Mouse (Mus musculus) retina, adult 2 months (tissue): ENCODE results near the gene Mbd6.
"Not testable (repeated sequence)": the region's sequence is repeated elsewhere in the genome, so short reads cannot be mapped to it uniquely, and the experiment has no call there.

Experiments
- DNase-seq: peaks from one replicate; pipeline ENCODE4 v3.0.0-alpha.2; 2012; ENCODE audit warnings: low read depth, low spot score

The Mbd6 gene

DNA sequence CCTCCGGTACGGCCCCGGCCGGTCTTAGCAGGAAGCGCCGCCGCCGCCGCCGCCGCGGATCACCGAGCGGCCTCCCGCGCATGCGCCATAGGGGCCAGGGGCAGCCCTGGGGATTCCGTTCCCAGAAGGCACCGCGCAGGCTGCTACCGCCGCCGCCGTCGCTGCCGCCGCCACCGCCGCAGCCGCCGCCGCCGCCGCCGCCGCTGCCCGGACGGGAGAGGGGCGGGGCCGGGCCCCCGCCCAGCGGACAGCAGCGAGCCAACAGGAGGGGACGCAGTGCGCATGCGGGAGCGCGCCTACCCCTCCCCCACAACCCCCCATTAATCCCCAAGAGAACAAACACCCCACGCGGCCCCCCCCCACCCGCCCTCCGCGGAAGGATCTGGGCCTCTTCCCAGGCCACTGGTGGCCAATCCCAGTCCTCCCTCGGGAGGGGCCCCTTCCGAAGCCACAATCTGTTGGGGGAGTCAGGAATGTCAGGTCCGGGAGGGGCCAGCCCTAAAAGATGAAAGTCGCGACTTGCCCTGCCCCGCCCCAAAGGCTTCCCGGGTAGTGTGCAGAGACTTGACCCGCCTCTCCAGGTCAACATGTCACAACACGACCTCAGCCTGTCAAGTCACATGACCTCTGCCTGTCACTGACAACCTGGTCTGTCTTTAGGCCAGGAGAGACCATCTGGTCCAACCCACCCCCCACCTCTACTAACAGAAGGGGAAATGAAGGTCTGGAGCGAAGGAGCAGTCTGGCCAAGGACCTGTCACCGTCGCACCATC, at the start of gene Mbd6:
TSS of gene Mbd6 (minus strand) at position 219 of the 773 bp plus-strand sequence.
- peak; percentile 89 for DNase-seq

DNA sequence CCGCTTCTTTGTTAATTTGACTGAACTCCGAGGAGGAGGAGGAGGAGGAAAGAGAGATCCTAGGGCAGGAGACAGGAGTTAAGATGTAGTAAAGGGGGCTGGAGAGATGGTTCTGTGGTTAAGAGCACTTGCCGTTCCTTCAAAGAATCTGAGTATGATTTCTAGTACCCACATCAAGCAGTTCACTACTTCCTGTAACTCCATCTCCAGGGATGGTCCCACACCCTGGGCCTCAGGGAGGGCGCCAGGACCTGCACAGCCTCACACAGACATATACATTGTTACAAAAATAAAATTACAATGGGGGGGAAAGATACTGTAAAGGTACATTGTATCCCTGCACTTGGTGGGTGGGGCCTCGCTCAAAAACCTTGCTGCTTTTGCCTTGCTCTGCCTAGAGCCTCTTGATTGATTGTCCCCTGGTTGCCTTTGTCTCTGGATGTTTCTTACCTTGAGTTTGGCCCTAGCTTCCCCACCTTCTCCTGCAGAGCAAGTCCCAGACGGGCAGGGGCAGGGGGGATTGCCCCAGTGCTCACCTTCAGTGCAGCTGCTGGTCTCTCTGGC, 48.8 kb upstream of the Mbd6 start:
- no peak for DNase-seq

DNA sequence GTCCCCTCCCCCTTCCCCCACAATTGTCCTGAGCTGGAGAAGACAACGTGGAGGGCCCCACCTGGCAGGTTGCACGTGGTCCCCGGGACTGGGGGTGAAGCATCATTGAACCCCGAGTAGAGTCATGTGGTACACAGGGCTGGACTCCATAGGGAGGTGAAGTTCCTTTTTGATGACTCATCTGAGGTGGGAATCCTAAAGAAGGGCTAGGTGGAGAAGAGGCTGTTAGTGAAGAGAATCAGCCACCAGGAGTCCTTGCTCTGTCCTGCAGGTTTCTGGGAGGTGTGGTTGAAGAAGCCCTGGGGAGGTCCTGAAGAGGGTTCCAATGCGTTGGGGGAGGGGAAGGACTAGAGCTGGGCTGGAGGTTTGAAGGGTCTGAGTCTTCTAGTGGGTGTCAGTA, 48.1 kb upstream of the Mbd6 start:
- no peak for DNase-seq

DNA sequence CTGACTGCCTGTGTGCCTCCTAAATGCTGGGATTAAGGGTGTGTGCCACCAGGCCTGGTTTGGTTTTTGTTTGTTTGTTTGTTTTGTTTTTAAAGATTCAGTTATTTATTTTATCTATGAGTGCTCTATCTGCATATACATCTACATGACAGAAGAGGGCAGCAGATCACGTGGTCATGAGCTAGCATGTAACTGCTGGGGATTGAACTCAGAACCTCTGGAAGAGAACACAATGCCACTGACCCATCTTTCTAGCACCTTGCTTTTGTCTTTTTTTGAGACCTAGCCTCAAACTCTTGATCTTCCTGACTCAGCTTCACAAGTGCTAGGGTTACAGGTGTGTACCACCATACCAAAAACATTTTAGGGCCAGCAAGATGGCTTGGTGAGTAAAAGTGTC, 46.5 kb upstream of the Mbd6 start:
- no peak for DNase-seq

DNA sequence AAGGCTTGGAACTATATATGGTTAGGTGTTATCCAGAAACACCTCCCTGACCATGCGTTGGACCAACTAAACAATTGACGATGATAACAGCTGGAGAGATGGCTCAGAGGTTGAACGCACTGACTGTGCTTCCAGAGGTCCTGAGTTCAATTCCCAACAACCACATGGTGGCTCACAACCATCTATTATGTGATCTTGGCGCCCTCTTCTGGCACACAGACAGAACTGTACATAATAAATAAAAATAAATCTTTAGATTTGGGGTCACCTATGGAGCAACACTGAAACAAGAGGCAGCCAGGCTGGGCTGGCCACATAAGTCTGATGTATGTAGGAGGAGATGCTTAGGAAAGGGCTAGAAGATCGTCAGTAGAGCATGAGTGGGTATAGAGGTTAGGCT, 44.3 kb upstream of the Mbd6 start:
- DNase-seq = no peak

DNA sequence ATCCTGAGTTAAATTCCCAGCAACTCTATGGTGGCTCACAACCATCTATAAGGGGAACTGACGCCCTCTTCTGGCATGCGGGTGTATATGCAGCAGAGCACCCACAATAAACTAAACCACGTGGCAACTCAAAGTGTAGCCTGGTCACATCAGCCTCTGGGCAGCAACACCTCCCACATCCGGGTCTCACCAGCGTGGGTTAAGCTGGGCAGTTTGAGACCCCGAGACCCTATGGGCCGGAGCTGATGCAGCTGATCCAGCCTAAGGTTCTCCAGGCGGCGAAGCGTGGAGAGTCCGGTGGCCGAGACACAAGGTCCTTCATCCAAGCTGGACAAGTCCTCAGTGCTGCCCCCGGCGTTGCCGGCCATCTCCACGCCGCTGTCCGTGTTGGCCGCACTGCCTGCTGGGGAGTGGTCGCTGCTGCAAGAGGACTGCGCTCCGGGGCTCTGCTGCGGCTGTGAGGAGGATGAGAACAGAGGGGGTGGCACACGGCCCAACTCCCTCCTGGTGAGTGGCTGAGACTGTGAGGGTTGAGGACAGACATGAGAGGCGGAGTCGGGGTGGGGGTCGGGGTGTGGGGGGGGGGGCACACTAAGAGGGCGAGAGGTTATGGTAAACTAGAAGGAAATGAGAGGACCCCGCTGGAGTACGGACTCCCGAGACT, 43.5 kb upstream of the Mbd6 start:
- DNase-seq = no peak

DNA sequence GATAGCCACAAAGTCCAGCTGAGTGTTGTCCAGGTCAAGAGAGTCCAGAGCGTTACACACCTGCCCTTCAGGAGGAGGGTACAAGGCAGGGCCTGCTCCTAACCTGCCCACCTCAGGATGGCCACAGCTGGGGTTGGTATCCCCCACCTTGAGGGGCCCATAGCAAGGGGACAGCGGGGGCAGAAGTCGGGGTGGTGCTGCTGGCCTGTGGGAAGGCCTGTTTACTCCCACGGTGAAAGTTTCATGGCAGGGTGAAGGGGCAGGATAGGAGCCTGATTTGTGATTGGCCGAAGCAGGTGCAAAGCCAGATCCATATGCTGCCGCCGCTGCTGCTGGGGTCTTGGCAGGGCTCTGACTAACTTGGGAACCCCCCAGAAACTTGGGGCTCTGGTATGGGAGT, 41.4 kb upstream of the Mbd6 start:
- no peak for DNase-seq

DNA sequence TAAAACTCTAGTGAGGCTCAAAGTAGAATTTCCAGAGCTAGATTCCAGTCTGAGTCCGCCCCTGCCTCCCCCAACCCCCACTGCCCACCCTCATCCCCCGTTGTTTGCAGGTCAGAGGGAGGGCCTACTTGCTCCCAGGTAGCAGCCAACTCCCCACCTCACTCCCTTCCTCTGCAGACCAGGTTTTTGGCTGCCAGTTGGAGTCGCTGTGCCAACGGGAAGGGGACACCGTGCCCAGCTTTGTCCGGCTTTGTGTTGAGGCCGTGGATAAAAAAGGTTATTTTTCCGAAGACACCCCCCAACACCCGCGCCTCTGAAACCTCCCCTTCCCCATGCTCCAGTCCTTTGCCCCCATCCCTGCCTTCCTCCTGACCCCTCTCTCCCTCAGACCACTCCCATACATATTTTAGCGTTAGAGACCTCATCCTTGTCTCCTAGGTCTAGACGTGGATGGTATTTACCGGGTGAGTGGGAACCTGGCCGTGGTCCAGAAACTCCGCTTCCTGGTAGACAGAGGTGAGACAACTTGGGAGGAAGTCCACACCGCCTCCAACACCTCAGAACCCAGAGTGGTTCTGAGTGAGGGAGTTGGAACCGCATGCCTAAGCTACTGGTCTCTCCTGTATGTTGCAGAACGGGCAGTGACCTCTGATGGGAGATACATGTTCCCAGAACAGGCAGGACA, 38.8 kb upstream of the Mbd6 start:
- DNase-seq = no peak

DNA sequence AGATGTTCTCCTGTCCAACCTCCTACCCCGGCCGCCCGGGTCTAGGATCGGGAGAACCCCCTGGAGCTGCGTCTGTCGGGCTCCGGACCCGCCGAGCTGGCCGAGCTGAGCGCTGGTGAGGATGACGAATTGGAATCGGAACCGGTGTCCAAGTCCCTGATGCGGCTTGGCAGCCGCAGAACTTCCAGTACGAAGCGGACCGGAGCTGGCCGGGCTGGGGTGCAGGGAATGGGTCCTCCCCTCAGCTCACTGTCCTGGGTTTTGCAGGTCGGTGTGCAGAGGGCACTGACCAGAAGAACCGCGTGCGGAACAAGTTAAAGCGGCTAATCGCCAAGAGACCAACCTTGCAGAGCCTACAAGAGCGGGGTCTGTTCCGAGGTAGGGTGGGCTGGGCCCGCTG, 38.0 kb upstream of the Mbd6 start:
- no peak for DNase-seq

DNA sequence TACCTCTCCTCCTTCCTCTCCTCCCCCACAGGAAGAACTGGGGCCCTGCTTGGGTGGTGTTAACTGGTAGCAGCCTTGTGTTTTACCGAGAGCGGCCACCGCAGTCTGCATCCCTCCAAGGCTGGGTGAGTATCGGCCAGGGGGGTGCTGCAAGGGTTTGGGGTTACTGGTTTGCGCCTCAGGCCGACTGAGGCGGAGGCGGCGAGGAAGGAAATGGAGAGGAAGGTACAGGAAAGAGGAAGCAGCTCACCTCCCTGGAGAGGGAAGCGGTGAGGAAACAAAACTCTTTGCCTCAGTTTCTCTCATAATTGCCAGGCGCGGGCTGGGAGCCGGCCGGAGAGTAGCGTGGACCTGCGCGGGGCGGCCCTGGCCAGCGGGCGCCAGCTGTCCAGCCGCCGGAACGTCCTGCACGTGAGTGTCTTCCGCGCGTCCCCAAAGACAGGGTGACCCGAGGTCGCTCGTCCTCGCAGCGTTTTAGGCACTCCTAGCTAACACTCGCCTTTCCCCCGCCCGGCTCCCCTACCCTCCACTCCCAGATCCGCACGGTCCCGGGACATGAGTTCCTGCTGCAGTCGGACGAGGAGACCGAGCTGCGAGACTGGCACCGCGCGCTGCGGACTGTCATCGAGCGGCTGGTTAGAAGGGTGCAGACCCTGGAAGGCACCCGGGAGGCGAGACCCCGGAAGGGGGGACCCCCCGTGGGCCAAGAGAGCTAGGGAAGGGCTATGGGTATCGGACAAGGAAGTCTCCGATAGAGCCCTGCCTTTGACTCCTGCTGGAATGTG, 37.4 kb upstream of the Mbd6 start:
- no peak for DNase-seq

DNA sequence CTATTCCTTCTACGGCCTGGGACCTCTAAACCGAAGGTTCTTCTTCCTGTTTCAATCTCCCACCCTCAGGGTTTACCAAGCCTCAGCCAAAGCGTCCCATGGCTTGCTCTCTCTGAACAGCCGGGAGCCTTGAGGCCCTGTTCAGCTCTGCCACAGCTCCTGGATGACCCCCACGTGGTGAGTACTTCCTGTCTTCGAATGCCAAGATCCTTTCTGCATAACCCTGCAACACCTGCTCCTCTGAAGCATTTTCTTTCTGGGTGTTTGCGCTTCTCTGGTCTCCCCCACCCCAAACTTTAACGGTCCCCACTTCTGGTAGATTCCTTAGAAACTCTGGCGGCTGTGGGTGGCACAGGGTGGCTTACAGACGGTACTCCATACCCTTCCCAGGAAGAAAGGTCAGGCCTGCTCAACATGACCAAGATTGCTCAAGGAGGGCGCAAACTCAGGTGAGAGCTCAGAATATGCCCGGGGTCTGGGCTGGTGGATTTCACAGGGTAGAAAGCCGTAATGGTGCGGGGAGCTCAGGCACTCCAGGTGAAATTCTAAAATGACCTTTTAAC, 36.7 kb upstream of the Mbd6 start:
- DNase-seq = no peak

DNA sequence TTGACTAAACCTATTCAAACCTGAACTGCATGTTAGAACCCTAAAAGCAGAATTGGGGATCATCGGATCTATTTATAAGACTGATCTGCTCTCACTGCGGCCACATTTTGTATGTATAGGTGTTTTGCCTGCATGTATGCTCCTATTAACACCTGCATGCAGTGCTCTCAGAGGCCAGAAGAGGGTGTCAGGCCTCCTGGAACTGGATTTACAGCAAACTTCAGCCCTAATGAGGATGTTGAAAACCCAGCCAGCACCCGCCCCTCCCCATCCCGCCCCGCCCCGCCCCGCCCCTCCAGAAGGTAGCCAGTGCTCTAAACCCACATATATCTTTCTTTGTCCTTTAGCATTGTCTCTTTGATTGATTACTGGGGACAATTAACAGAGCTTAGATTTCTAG, 35.7 kb upstream of the Mbd6 start:
- DNase-seq = no peak

DNA sequence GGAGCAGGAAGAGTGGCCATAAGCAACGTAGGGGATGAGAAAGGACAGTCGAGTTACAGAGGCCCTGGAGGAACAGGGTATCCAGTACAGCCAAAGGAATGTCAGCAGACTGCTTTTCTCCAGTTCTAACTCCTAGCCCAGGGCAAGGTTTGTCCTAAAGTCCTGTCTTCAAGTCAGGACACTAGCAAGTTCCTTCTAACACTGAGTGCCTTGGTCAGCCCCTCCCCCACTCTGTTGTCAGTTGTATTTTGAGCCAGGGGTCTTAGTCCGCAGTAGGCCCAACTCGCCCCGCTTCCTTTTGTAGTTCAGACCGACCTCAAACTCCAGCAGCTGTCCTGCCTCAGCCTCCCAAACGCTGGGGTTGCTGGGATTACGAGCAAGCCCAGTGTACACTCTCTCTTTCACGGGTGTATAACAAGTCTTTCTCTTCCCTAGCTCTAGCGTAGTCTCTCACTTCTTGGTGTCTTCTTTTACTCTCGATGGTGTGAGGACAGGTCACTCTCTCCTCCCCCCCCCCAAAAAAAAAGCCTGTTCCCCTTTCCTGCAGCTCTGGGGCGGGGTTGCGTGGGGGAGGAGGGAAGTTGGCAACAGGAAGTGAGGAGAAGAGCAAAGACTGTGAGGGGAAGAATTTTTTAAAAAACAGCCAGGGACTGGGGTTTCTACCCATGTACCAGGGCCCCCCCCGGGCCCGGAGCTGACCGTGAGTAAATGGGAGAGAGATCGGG, 34.5 kb upstream of the Mbd6 start:
- DNase-seq = no peak

DNA sequence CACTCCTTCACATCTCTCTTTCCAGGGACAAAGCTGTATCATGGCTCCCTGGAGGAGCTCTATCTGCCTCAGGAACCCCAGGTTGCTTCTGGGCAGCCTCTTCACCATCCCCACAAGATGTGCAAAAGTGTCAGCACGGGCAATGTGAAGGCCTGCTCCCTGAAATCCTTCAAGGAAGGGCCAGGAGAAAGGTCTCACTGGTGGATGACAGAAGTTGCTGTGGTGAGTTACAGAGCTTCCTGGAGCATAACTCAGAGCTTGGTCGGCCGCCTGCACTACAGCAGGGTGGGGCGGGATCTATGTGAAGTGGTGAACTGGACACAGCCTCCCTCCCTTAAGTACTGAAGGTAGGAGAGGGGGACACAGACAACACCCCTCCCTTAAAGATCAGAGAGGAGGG, 33.9 kb upstream of the Mbd6 start:
- no peak for DNase-seq

DNA sequence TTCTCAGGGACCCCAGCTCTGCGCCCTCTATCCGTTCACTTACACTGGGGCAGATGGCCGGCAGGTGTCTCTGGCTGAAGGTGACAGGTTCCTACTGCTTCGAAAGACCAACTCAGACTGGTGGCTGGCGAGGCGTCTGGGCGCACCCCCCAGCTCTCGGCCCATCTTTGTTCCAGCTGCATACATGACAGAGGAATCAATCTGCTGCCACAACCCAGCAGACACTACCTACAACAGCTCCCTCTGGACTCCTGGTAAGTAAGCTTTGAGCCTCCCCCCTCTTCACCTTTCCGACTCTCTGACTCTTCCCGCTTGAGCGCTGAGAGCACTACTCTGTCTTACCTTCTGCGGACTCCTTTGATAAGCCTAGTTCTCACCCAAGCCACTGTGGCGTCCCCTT, 33.4 kb upstream of the Mbd6 start:
- no peak for DNase-seq

DNA sequence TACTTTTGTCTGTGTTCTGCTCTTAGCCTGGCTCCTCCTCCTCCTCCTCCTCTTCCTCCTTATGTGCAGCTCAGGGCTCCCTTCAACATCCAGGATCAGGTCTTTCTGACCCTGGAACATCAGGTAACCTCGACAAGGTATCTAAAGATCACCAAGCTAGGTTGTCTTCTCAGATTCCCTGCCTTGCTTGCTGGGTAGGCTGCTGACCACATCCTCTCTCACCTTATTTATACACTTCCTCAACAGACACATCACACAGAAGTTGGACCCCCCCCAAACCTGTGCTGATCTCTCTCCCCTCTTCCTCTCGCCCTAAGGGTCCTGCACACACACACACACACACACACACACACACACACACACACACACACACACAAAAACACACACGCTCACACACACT, 32.8 kb upstream of the Mbd6 start, which contains the start of gene Arhgap9:
TSS of gene Arhgap9 (plus strand) at position 344 of the 400 bp plus-strand sequence.
- no peak for DNase-seq

DNA sequence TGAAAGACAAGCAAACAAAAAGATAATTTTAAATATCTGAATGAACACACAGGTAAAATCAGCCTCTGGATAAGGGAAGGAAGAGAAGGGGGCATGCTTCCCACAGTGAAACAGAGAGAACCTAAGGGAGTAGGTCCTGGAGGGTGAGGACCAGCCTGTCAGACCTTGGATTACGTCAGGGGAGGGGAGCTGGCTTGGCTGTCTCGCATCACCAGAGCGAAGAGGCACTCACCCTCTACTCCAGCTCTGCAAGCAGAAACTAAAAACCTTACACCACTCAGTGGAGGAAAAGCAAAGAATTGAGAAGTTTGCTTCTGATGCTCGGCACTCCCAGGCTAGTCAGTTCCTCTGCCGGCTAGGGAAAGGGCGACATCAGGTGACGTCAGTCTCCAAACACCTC, 31.2 kb upstream of the Mbd6 start:
- DNase-seq = no peak

DNA sequence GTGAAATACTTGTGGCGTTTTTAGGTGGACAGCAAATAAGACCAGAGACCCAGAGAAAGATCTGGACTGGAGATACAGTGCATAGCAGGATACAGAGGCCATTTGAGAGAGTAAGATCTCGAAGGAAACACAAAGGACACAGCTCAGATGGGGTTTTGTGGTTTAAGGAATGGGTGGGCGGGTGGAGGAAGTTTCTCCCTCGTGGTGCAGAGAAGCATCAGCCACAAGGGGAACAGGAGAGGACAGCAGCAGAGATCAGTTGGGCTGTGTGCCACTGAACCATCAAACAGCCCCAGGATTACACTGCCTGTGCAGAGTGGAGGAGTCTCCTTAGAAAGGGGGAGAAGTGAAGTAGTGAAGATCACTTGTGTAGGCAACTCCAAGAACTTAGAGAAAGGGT, 29.2 kb upstream of the Mbd6 start:
- DNase-seq = no peak

DNA sequence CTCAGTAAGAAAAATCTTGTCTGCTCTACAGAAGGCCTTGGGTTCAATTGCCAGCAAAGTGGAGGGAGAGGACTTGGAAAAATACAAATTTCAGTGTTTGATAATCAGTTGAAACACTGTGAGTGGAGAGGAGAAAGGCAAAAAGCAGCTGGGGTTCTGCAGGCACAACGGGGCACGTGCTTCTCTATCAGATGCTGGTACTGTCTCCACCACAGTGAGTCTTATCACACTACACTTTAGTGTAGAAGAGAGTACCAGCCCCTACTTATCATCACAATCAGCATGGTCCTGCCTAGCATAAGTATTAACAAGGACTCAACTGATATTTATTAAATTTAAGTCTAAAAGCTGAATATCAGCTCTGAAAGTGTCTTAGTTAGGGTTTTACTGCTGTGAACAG, 28.5 kb upstream of the Mbd6 start:
- no peak for DNase-seq

DNA sequence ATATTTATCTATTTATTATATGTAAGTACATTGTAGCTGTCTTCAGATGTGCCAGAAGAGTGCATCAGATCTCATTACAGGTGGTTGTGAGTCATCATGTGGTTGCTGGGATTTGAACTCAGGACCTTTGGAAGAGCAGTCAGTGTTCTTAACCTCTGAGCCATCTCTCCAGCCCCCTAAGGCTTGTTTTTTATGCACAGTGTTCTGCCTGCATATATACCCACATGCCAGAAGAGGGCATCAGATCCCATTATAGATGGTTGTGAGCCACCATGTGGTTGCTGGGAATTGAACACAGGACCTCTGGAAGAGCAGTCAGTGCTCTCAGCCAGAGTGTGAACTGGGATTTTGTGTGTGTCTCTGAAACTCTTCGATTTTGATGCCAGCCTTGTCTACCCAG, 26.1 kb upstream of the Mbd6 start:
- not testable (repeated sequence) for DNase-seq

DNA sequence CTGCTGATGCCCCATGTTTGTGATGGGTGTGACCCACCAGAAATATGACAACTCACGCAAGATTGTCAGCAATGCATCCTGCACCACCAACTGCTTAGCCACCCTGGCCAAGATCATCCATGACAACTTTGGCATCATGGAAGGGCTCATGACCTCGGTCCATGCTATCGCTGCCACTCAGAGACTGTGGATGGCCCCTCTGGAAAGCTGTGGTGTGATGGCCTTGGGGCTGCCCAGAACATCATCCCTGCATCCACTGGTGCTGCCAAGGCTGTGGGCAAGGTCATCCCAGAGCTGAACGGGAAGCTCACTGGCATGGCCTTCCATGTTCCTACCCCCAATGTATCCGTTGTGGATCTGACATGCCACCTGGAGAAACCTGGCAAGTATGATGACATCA, 24.7 kb upstream of the Mbd6 start:
- DNase-seq = not testable (repeated sequence)
